Mouse (Mus musculus) kidney, embryonic 15.5 days (tissue): Measurements from ENCODE around the gene Gp1ba. TPM values are rescaled to one million over a fixed set of nuclear protein-coding genes. Genes with fewer than 3 reads are reported as not detected.

Experiments
- ATAC-seq: fragments of 200-750 bp; cut with Nextera tagmentation; replicated peaks from 2 replicates; pipeline ENCODE4 v1.8.0; 2017; ENCODE audit warnings: moderate TSS enrichment; ENCODE audit not compliant: low FRiP score
- H3K27ac ChIP-seq: fragments of 300-500 bp; sonication (generic); 2 replicates; pipeline ENCODE4 v1.5.1; 2015; ENCODE audit warnings: mild to moderate bottlenecking, inconsistent platforms
- H3K27me3 ChIP-seq: fragments of 300-500 bp; sonication (generic); 2 replicates; pipeline ENCODE4 v1.6.1; 2015; ENCODE audit warnings: inconsistent platforms
- H3K36me3 ChIP-seq: fragments of 300-500 bp; sonication (generic); 2 replicates; pipeline ENCODE4 v1.6.1; 2015; ENCODE audit warnings: inconsistent platforms
- H3K4me1 ChIP-seq: fragments of 300-500 bp; sonication (generic); 2 replicates; pipeline ENCODE4 v1.6.1; 2015; ENCODE audit warnings: inconsistent platforms
- H3K4me2 ChIP-seq: fragments of 300-500 bp; sonication (generic); 2 replicates; pipeline ENCODE4 v1.6.1; 2015; ENCODE audit warnings: moderate library complexity, mild to moderate bottlenecking, inconsistent platforms
- H3K4me3 ChIP-seq: fragments of 300-500 bp; sonication (generic); replicated peaks from 2 replicates; pipeline ENCODE4 v1.5.1; 2015; ENCODE audit warnings: mild to moderate bottlenecking, inconsistent platforms
- H3K9ac ChIP-seq: fragments of 300-500 bp; sonication (generic); 2 replicates; pipeline ENCODE4 v1.6.1; 2015; ENCODE audit warnings: mild to moderate bottlenecking, inconsistent platforms
- H3K9me3 ChIP-seq: fragments of 300-500 bp; sonication (generic); replicated peaks from 2 replicates; pipeline ENCODE4 v1.6.1; 2016; ENCODE audit warnings: inconsistent platforms
- WGBS: fragments of 180-500 bp; shearing (Covaris S2); methylation state at CpG from one replicate; pipeline ENCODE4 v1.1.7; 2015; ENCODE audit warnings: mixed read lengths; 5-methylcytosine and 5-hydroxymethylcytosine counted together
- polyA plus RNA-seq: library from polyadenylated mRNA; unstranded; fragments of >200 nt; fragmentation: Nextera tagmentation; extraction: Ambion mirVana; gene quantifications from 2 replicates; pipeline ENCODE4 v1.2.1, GENCODE M21; 2015

Gp1ba gene
- polyA plus RNA-seq, 1 experiment from 2014 or later: 0.30 TPM

- no peak for ATAC-seq
- H3K36me3 ChIP-seq: peaks cover 3% of the 10 kb centered on the region; the same call in 1 of the 2 replicates
- no peak overlapping the region for H3K4me2 ChIP-seq
These were observed 1.2 kb upstream of the Gp1ba start for GRCm38 (mm10) chr11:70637764-70638163.

DNA sequence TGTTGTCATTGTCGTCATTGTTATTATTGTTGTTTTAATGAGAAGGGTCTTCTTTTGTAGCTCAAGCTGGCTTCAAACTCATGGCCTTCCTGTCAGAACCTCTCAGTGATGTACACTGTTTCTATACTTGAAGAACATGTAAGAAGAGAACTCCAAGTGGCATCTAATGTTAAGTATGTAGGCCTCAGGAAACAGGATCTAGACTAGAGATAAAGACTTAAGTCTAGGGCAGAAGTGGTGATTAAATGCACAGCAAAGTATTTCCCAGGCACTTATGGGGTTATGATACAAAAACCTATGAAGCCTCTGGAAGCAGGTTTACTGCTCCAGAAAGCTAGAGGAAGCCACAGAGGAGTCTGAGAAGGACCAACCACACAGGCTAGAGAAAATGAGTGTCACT lies 629 bp upstream of the Gp1ba start:
- WGBS: 91% methylated on average over 1 of the region's 1 CpGs
- no peak overlapping the region for H3K4me2 ChIP-seq
- no peak overlapping the region for H3K4me3 ChIP-seq
- no peaks in the 10 kb centered on the region for H3K9me3 ChIP-seq
- peaks cover 8% of the 10 kb centered on the region for H3K36me3 ChIP-seq
- no peak overlapping the region for H3K27ac ChIP-seq
- no peak overlapping the region for H3K9ac ChIP-seq
- H3K27me3 ChIP-seq: no peaks in the 10 kb centered on the region
- ATAC-seq: no peak
- no peaks in the 10 kb centered on the region for H3K4me1 ChIP-seq

More at GRCm38 (mm10) chr11:70637764-70638163, 1.2 kb upstream of the Gp1ba start:
- WGBS: 100% methylated on average over 1 of the region's 1 CpGs
- H3K4me3 ChIP-seq: no peak overlapping the region
- no peaks in the 10 kb centered on the region for H3K9me3 ChIP-seq
- H3K9ac ChIP-seq: no peak overlapping the region
- no peaks in the 10 kb centered on the region for H3K27me3 ChIP-seq
- no peaks in the 10 kb centered on the region for H3K4me1 ChIP-seq
- H3K27ac ChIP-seq: no peak overlapping the region

GRCm38 (mm10) chr11:70639976-70640375 lies 1.1 kb downstream of the Gp1ba start:
- H3K27me3 ChIP-seq: no peaks in the 10 kb centered on the region
- H3K27ac ChIP-seq: no peak overlapping the region
- H3K4me1 ChIP-seq: no peaks in the 10 kb centered on the region
- no peak overlapping the region for H3K9ac ChIP-seq
- WGBS: 86% methylated on average over 8 of the region's 8 CpGs
- H3K36me3 ChIP-seq: peaks cover 24% of the 10 kb centered on the region
- H3K9me3 ChIP-seq: no peaks in the 10 kb centered on the region
- H3K4me2 ChIP-seq: no peak overlapping the region
- no peak overlapping the region for H3K4me3 ChIP-seq
- ATAC-seq: no peak

- Histone ChIP-seq H3K4me2 (no peak overlapping the region), H3K27me3 (no peaks in the 10 kb centered on the region), H3K27ac (no peak overlapping the region), H3K9me3 (no peaks in the 10 kb centered on the region), H3K4me1 (peaks cover 11% of the 10 kb centered on the region), H3K4me3 (no peak overlapping the region), H3K36me3 (peaks cover 34% of the 10 kb centered on the region), H3K9ac (no peak overlapping the region)
- WGBS: 86% methylated on average over 7 of the region's 7 CpGs
- no peak for ATAC-seq
These were observed 2.3 kb downstream of the Gp1ba start for GRCm38 (mm10) chr11:70641241-70641640.

DNA sequence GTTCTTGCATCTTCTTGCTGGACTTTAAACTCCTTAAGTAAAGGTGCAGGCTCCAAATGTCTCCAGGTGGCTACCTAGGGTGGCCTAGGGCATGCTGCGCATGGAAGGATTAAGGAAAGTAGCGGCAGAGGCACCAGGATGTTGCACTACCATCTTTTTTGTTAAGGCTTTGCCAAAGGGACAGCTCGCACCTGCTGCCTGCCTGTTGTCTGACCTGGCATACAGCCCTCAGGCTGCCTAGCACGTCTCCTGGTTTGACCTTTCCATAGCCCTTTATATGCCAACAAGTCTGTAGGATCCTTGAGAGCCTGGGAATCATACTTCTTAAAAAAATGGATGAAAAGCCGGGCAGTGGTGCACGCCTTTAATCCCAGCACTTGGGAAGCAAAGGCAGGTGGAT lies 4.1 kb downstream of the Gp1ba start:
- Histone ChIP-seq H3K9me3 (no peaks in the 10 kb centered on the region), H3K4me1 (peaks cover 18% of the 10 kb centered on the region), H3K4me3 (no peak overlapping the region), H3K9ac (no peak overlapping the region), H3K27me3 (no peaks in the 10 kb centered on the region), H3K36me3 (peaks cover 34% of the 10 kb centered on the region), H3K27ac (no peak overlapping the region), H3K4me2 (no peak overlapping the region)
- 94% methylated on average over 6 of the region's 6 CpGs for WGBS
- no peak for ATAC-seq

- H3K9ac ChIP-seq: no peak overlapping the region
- H3K4me3 ChIP-seq: no peak overlapping the region
- 95% methylated on average over 8 of the region's 8 CpGs for WGBS
- H3K9me3 ChIP-seq: no peaks in the 10 kb centered on the region
- peaks cover 34% of the 10 kb centered on the region for H3K4me1 ChIP-seq
- no peak overlapping the region for H3K4me2 ChIP-seq
- H3K27me3 ChIP-seq: no peaks in the 10 kb centered on the region
- H3K27ac ChIP-seq: no peak overlapping the region
- H3K36me3 ChIP-seq: peaks cover 49% of the 10 kb centered on the region
- no peak for ATAC-seq
These were observed 5.7 kb downstream of the Gp1ba start for GRCm38 (mm10) chr11:70644564-70645103.

DNA sequence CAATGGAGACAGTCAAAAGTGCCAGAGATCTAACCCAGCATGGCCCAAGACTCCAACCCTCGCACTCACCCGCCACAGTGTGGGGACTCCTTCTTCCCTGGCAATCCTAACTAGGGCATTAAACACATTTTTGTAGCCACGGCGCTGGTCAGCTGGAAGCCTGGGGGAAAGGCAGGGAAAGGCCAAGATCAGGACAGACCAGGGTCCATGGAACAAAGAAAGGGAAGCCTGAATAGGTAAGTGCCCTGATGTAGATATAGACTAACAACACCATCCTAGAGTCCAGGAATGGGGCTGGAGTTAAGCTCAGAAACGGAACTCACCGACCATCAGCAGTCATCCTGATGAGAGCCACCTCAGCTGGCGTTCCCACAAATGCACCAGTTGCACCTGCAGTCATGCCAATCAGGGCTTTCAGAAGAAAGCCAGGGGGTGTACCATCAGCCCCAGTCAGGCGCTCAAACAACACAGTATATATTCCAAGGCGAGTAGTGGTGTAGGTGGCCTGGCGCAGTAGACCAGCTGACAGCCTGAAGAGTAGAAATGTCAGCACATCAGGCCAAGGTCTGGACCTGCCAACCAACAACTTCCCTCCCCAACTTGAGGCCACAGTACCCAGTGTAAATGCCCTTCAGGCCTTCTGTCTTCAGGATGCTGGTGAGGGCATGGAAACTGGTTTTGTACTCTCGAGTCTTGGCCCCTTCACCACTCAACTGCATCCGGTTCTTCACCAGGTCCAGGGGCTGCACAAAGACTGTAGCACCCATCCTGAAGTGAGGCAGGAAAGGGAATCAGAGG lies 6.7 kb downstream of the Gp1ba start:
- Histone ChIP-seq H3K9me3 (no peaks in the 10 kb centered on the region), H3K9ac (peak overlapping the region; percentile 76), H3K4me2 (peak overlapping the region; percentile 82), H3K27ac (peak overlapping the region; percentile 93), H3K27me3 (no peaks in the 10 kb centered on the region), H3K4me1 (peaks cover 42% of the 10 kb centered on the region), H3K4me3 (peak overlapping the region; percentile 84), H3K36me3 (peaks cover 59% of the 10 kb centered on the region)
- no peak for ATAC-seq
- 86% methylated on average over 12 of the region's 12 CpGs for WGBS

GRCm38 (mm10) chr11:70646259-70646555 lies 7.3 kb downstream of the Gp1ba start:
- WGBS: 10% methylated on average over 3 of the region's 3 CpGs
- ATAC-seq: no peak
- Histone ChIP-seq H3K9ac (peak overlapping the region; percentile 76), H3K4me1 (peaks cover 48% of the 10 kb centered on the region), H3K27ac (peak overlapping the region; percentile 93), H3K27me3 (no peaks in the 10 kb centered on the region), H3K9me3 (no peaks in the 10 kb centered on the region), H3K4me3 (peak overlapping the region; percentile 84), H3K36me3 (peaks cover 64% of the 10 kb centered on the region), H3K4me2 (peak overlapping the region; percentile 82)

GRCm38 (mm10) chr11:70646691-70647650 lies 8.0 kb downstream of the Gp1ba start, which contains the start of the genes Rnf167 and Slc25a11:
Gene Rnf167 (plus strand): TSS chr11:70647235.
Gene Slc25a11 (minus strand): TSS chr11:70647479.
- Histone ChIP-seq H3K9me3 (no peaks in the 10 kb centered on the region), H3K4me1 (peaks cover 55% of the 10 kb centered on the region), H3K27ac (peak within 1 kb of the TSS; percentile 99), H3K27me3 (no peaks in the 10 kb centered on the region), H3K4me3 (peak within 1 kb of the TSS; percentile 84), H3K36me3 (peaks cover 72% of the 10 kb centered on the region), H3K4me2 (peak within 1 kb of the TSS; percentile 96), H3K9ac (peak within 1 kb of the TSS; percentile 87)
- WGBS: under 1% methylated on average over 63 of the region's 63 CpGs
- ATAC-seq: peak; percentile 92

DNA sequence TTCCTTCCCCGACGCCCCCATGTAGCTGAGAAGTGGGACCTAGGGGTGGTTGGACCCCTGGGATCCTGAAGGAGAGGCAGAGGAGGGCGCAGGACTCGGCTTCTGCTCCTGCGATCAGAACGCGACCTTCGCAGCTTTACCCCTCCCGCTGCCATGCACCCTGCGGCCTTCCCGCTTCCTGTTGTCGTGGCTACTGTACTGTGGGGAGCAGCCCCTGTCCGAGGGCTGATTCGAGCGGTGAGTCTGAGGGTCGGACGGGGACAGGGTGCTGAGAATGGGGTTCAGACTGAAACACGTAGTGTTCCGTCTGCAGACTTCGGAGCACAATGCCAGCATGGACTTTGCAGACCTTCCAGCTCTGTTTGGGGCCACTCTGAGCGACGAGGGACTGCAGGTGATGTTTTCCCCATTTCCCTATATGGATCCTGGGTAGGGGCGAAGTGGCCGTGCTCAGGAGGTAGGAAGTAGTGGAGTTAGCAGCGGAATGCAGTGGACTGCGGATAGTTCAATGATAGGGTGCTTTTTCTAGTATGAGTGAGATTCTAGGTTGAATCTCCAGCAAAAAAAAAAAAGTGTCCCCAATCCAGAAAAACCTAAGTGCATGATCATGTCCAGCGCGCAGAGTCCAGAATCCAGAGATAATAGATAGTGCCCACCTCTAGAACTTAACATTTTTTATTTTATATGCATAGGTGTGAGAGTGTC lies 8.9 kb downstream of the Gp1ba start:
- H3K4me2 ChIP-seq: peak overlapping the region; percentile 96
- H3K27ac ChIP-seq: peak overlapping the region; percentile 99
- peaks cover 77% of the 10 kb centered on the region for H3K36me3 ChIP-seq
- WGBS: 3% methylated on average over 28 of the region's 28 CpGs
- H3K4me3 ChIP-seq: peak overlapping the region; percentile 84
- ATAC-seq: peak; percentile 17; the same call in 1 of the 2 replicates
- peaks cover 64% of the 10 kb centered on the region for H3K4me1 ChIP-seq
- no peaks in the 10 kb centered on the region for H3K27me3 ChIP-seq
- no peaks in the 10 kb centered on the region for H3K9me3 ChIP-seq
- peak overlapping the region; percentile 87 for H3K9ac ChIP-seq

DNA sequence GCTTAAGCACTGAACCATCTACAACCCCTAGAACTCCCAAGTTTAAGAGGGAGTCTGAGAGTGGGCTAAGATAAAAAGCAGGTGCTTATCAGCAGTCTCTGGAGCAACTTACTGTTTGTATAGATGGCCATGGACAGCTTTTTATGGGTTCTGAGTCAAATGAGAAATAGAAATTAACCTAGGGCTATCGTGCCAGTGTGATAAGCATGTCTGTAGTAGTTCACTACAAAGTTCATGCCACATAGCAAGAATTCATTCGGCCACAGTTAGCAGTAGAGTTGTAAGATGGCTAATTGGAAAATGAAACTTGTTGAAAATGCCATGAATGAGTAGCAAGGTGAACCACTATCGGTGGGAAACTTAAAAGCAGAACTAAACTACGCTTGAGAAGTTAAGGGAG lies 9.6 kb downstream of the Gp1ba start:
- Histone ChIP-seq H3K9ac (peak overlapping the region; percentile 87), H3K4me3 (peak overlapping the region; percentile 84), H3K36me3 (peaks cover 74% of the 10 kb centered on the region), H3K4me2 (peak overlapping the region; percentile 96), H3K4me1 (peaks cover 66% of the 10 kb centered on the region), H3K27ac (peak overlapping the region; percentile 99; the same call in 1 of the 2 replicates), H3K27me3 (no peaks in the 10 kb centered on the region), H3K9me3 (no peaks in the 10 kb centered on the region)
- WGBS: 80% methylated on average over 4 of the region's 4 CpGs
- no peak for ATAC-seq
